Mouse (Mus musculus) brown adipose tissue, adult 24 weeks (tissue): ENCODE measurements around the gene Mthfr. TPM values are rescaled to one million over a fixed set of nuclear protein-coding genes. Genes with fewer than 3 reads are reported as not detected.

ENCODE experiments used
- H3K27ac ChIP-seq: fragments of 200-500 bp; replicated peaks from 2 replicates; pipeline ENCODE4 v1.5.1; 2012; ENCODE audit warnings: low read depth, mild to moderate bottlenecking, low read length
- H3K4me1 ChIP-seq: fragments of 200-500 bp; 2 replicates; pipeline ENCODE4 v1.6.1; 2012; ENCODE audit warnings: low read length, mixed read lengths; ENCODE audit not compliant: control insufficient read depth, insufficient read depth, insufficient read length
- H3K4me3 ChIP-seq: fragments of 200-500 bp; 2 replicates; pipeline ENCODE4 v1.5.1; 2012; ENCODE audit warnings: low read depth, mild to moderate bottlenecking, low read length, moderate library complexity; ENCODE audit not compliant: insufficient read depth
- polyA plus RNA-seq: library from polyadenylated mRNA; stranded (reverse); fragments of >200 nt; gene quantifications from 2 replicates; pipeline ENCODE4 v1.2.4, GENCODE M21; 2012; ENCODE audit not compliant: missing spikeins, insufficient read depth, insufficient read length

Mthfr gene
- polyA plus RNA-seq, 1 experiment, result 5.7 TPM

- Histone ChIP-seq H3K4me1 (peaks cover 7% of the 10 kb centered on the region), H3K4me3 (no peak overlapping the region; the same call in 1 of the 2 replicates), H3K27ac (peak overlapping the region; percentile 35; the same call in 1 of the 2 replicates)
These were observed 47.0 kb downstream of the Mthfr start for GRCm38 (mm10) chr4:148085907-148086305.

- Histone ChIP-seq H3K4me1 (peaks cover 7% of the 10 kb centered on the region), H3K27ac (peak overlapping the region; percentile 43), H3K4me3 (peak overlapping the region; percentile 76)
These were observed 48.4 kb downstream of the Mthfr start for GRCm38 (mm10) chr4:148087091-148087906.

GRCm38 (mm10) chr4:148087907-148088527, 49.1 kb downstream of the Mthfr start, which contains the start of gene Agtrap:
TSS of gene Agtrap (minus strand) at chr4:148088031.
- Histone ChIP-seq H3K27ac (peak within 1 kb of the TSS; percentile 43), H3K4me3 (peak within 1 kb of the TSS; percentile 76), H3K4me1 (peaks cover 7% of the 10 kb centered on the region)

- Histone ChIP-seq H3K4me3 (no peak overlapping the region), H3K27ac (no peak overlapping the region), H3K4me1 (peaks cover 3% of the 10 kb centered on the region)
These were observed 50.3 kb downstream of the Mthfr start for GRCm38 (mm10) chr4:148089166-148089565.

GRCm38 (mm10) chr4:148091181-148091580, 52.3 kb downstream of the Mthfr start:
- no peak overlapping the region for H3K27ac ChIP-seq
- H3K4me1 ChIP-seq, result no peaks in the 10 kb centered on the region; the same call in none of the 2 replicates
- no peak overlapping the region for H3K4me3 ChIP-seq

- no peak overlapping the region for H3K4me3 ChIP-seq
- H3K4me1 ChIP-seq, result no peaks in the 10 kb centered on the region; the same call in 1 of the 2 replicates
- H3K27ac ChIP-seq, result no peak overlapping the region
These were observed 53.8 kb downstream of the Mthfr start for GRCm38 (mm10) chr4:148092551-148093271.

GRCm38 (mm10) chr4:148094161-148094560, 55.3 kb downstream of the Mthfr start:
- no peaks in the 10 kb centered on the region for H3K4me1 ChIP-seq
- no peak overlapping the region for H3K4me3 ChIP-seq
- no peak overlapping the region for H3K27ac ChIP-seq

- Histone ChIP-seq H3K4me3 (no peak overlapping the region), H3K4me1 (no peaks in the 10 kb centered on the region), H3K27ac (no peak overlapping the region)
These were observed 56.2 kb downstream of the Mthfr start for GRCm38 (mm10) chr4:148095081-148095480.

GRCm38 (mm10) chr4:148097936-148098335, 59.1 kb downstream of the Mthfr start:
- no peak overlapping the region for H3K4me3 ChIP-seq
- no peaks in the 10 kb centered on the region for H3K4me1 ChIP-seq
- no peak overlapping the region for H3K27ac ChIP-seq

- H3K27ac ChIP-seq, result no peak overlapping the region
- no peaks in the 10 kb centered on the region for H3K4me1 ChIP-seq
- H3K4me3 ChIP-seq, result no peak overlapping the region
These were observed 59.8 kb downstream of the Mthfr start for GRCm38 (mm10) chr4:148098666-148099065.

- Histone ChIP-seq H3K4me1 (no peaks in the 10 kb centered on the region), H3K27ac (no peak overlapping the region), H3K4me3 (peak overlapping the region; percentile 37)
These were observed 63.1 kb downstream of the Mthfr start for GRCm38 (mm10) chr4:148101801-148102527.

GRCm38 (mm10) chr4:148104146-148104545, 65.3 kb downstream of the Mthfr start:
- no peaks in the 10 kb centered on the region for H3K4me1 ChIP-seq

GRCm38 (mm10) chr4:148107621-148108291, 68.9 kb downstream of the Mthfr start:
- Histone ChIP-seq H3K4me3 (no peak overlapping the region), H3K4me1 (no peaks in the 10 kb centered on the region), H3K27ac (no peak overlapping the region)

More at GRCm38 (mm10) chr4:148104146-148104545, 65.3 kb downstream of the Mthfr start:
- H3K27ac ChIP-seq, result no peak overlapping the region
- H3K4me3 ChIP-seq, result no peak overlapping the region

- Histone ChIP-seq H3K27ac (no peak overlapping the region), H3K4me1 (no peaks in the 10 kb centered on the region), H3K4me3 (no peak overlapping the region)
These were observed 69.8 kb downstream of the Mthfr start for GRCm38 (mm10) chr4:148108565-148109100.
